Mouse (Mus musculus) hindbrain, embryonic 14.5 days (tissue): ENCODE measurements around the gene Zfand2a. TPM values are rescaled to one million over a fixed set of nuclear protein-coding genes. Genes with fewer than 3 reads are reported as not detected.

Experiments
- ATAC-seq: fragments of 200-750 bp; cut with Nextera tagmentation; 2 replicates; pipeline ENCODE4 v1.8.0; 2017; ENCODE audit warnings: moderate number of reproducible peaks, mild to moderate bottlenecking, moderate TSS enrichment, moderate library complexity; ENCODE audit not compliant: low FRiP score
- DNase-seq: peaks from one replicate; pipeline ENCODE4 v3.0.0-alpha.2; 2015; ENCODE audit warnings: low spot score
- H3K27ac ChIP-seq: fragments of 300-500 bp; sonication (generic); 2 replicates; pipeline ENCODE4 v1.5.1; 2014; ENCODE audit warnings: mild to moderate bottlenecking, moderate library complexity
- H3K27me3 ChIP-seq: fragments of 300-500 bp; sonication (generic); 2 replicates; pipeline ENCODE4 v1.6.1; 2014; ENCODE audit warnings: mild to moderate bottlenecking, low read length, mixed read lengths; ENCODE audit not compliant: control insufficient read depth, insufficient read depth
- H3K36me3 ChIP-seq: fragments of 300-500 bp; sonication (generic); replicated peaks from 2 replicates; pipeline ENCODE4 v1.6.1; 2014; ENCODE audit not compliant: control insufficient read depth, insufficient read depth
- H3K4me1 ChIP-seq: fragments of 300-500 bp; sonication (generic); replicated peaks from 2 replicates; pipeline ENCODE4 v1.6.1; 2014; ENCODE audit warnings: antibody characterized with exemption, low read length, mixed read lengths; ENCODE audit not compliant: control insufficient read depth, insufficient read depth
- H3K4me2 ChIP-seq: fragments of 300-500 bp; sonication (generic); replicated peaks from 2 replicates; pipeline ENCODE4 v1.6.1; 2014; ENCODE audit warnings: mild to moderate bottlenecking, moderate library complexity
- H3K4me3 ChIP-seq: fragments of 300-500 bp; sonication (generic); replicated peaks from 2 replicates; pipeline ENCODE4 v1.5.1; 2014; ENCODE audit warnings: mild to moderate bottlenecking, low read length
- H3K9ac ChIP-seq: fragments of 300-500 bp; sonication (generic); 2 replicates; pipeline ENCODE4 v1.6.1; 2014
- H3K9me3 ChIP-seq: fragments of 300-500 bp; sonication (generic); 2 replicates; pipeline ENCODE4 v1.6.1; 2016; ENCODE audit warnings: low read length; ENCODE audit not compliant: control insufficient read depth
- WGBS: fragments of 180-500 bp; shearing (Covaris S2); extraction: QIAGEN DNeasy Blood & Tissue Kit; methylation state at CpG from one replicate; pipeline ENCODE4 v1.1.7; 2014; 5-methylcytosine and 5-hydroxymethylcytosine counted together
- polyA plus RNA-seq: library from polyadenylated mRNA; unstranded; fragments of >200 nt; fragmentation: Nextera tagmentation; extraction: Ambion mirVana; gene quantifications from 2 replicates; pipeline ENCODE4 v1.2.1, GENCODE M21; 2014

The Zfand2a gene
- polyA plus RNA-seq, 1 experiment from 2014 or later, result 13.9 TPM

DNA sequence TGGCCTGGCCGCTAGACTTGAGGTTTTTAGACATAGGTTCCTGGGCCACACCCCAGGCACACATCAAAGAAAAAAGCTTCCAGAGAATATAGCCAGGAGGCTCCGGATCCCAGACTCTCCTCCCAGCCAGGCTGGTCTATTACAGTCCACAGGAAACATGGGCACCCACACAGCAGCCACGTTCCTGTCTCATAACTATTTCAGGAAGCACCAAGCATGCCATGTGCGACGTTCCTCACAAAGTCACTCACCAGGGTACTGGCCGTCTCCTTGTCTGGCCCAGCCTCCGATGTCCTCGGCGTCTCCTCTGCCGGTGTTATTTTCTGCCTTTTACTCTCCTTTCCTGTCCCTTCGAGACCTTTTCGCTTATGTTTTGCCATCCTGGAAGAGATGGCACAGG lies 29.2 kb downstream of the Zfand2a start:
- Histone ChIP-seq H3K4me1 (peaks cover 9% of the 10 kb centered on the region), H3K27ac (no peak overlapping the region), H3K4me2 (no peak overlapping the region), H3K9ac (no peak overlapping the region), H3K4me3 (no peak overlapping the region), H3K27me3 (no peaks in the 10 kb centered on the region), H3K36me3 (peaks cover 22% of the 10 kb centered on the region), H3K9me3 (no peaks in the 10 kb centered on the region)
- no peak for DNase-seq
- ATAC-seq, result no peak
- whole genome bisulfite sequencing, result 85% methylated on average over 12 of the region's 12 CpGs

DNA sequence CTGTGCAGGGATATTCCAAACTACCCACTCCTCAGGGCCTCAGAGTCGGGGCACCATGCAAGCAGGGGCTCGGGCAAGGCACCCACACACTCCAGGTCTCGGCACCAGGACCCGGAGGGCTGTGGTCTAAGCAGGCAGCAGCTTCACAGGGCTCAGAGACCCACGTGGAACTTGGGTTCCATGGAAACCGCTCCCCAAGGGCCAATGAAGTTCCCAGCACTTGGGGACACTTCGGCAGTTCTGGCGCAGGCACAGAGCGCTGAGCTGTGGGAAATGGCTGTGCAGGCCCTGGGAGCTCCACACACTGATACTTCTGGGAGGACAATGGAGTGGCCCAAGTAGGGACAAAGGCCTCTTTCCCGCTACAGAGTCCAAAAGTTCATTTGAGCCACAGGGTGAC lies 31.3 kb downstream of the Zfand2a start:
- Histone ChIP-seq H3K27me3 (no peaks in the 10 kb centered on the region), H3K4me3 (no peak overlapping the region), H3K9ac (no peak overlapping the region), H3K27ac (no peak overlapping the region), H3K9me3 (no peaks in the 10 kb centered on the region), H3K36me3 (peaks cover 22% of the 10 kb centered on the region), H3K4me2 (no peak overlapping the region), H3K4me1 (peaks cover 15% of the 10 kb centered on the region; the same call in 1 of the 2 replicates)
- DNase-seq (no peak), ATAC-seq (no peak)
- WGBS, result 84% methylated on average over 10 of the region's 10 CpGs

DNA sequence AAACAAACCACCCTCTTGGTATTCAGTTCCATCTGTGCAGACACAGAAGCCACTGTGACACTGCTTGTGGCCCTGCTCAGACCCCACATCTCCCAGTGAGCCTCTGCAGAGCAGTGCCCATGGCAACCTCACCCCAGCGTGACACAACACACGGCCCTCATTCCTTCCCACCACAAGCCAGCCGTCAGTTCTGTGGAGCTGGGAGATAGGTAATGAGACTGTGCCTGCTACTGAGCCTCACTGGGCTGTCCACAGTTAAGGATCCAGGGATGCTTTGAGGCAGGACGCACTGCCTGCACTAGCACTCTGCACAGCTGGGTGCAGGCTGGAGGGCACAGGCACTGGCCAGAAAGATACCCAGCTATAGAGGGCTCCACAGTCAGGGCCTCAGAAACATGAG lies 34.4 kb downstream of the Zfand2a start:
- ATAC-seq, result peak; percentile 71; the same call in 1 of the 2 replicates
- DNase-seq, result no peak
- Histone ChIP-seq H3K4me2 (no peak overlapping the region), H3K4me3 (no peak overlapping the region), H3K27me3 (no peaks in the 10 kb centered on the region), H3K4me1 (peaks cover 21% of the 10 kb centered on the region; the same call in 1 of the 2 replicates), H3K9me3 (no peaks in the 10 kb centered on the region), H3K9ac (no peak overlapping the region), H3K36me3 (peaks cover 13% of the 10 kb centered on the region), H3K27ac (peak overlapping the region; percentile 49; the same call in 1 of the 2 replicates)
- WGBS, result 15% methylated on average over 4 of the region's 4 CpGs

DNA sequence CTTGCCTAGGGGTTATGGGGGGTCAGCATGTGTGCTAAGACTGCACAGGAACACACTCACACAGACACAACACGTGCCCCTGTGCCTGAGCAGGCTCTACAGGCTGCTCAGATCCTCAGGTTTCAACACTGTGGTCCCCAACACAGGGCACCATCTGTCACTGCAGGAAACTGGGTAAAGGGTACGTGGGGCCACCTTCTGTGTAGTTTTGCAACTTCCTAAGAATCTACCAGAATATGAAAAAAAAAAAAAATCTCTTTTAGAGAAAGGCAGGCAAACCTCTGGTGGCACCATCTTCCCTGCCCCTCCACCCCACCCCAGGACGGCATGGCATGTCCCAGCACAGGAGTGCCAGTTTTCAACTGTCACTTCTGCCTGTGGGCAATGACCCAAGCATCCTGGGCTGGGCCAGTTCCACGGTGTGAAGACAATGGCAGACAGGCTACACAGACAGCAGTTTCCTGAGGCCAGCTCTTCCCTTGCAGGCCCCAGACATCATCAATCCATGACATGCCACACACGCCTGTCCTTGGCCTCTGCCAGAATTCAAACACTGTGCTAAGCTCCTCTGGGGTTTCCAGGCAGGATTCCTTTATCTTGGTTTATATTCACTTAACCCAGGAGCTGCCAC lies 35.1 kb downstream of the Zfand2a start:
- no peaks in the 10 kb centered on the region for H3K27me3 ChIP-seq
- DNase-seq (no peak), ATAC-seq (peak; percentile 37; the same call in 1 of the 2 replicates)
- WGBS, result 32% methylated on average over 5 of the region's 5 CpGs
- 0 out of 2 replicates have a peak overlapping the region, but pooled peaks have one; percentile 20 for H3K9ac ChIP-seq
- no peak overlapping the region for H3K4me2 ChIP-seq
- H3K4me1 ChIP-seq, result peaks cover 21% of the 10 kb centered on the region; the same call in 1 of the 2 replicates
- H3K9me3 ChIP-seq, result no peaks in the 10 kb centered on the region
- peaks cover 8% of the 10 kb centered on the region; the same call in 1 of the 2 replicates for H3K36me3 ChIP-seq
- H3K4me3 ChIP-seq, result no peak overlapping the region
- peak overlapping the region; percentile 49; the same call in 1 of the 2 replicates for H3K27ac ChIP-seq

DNA sequence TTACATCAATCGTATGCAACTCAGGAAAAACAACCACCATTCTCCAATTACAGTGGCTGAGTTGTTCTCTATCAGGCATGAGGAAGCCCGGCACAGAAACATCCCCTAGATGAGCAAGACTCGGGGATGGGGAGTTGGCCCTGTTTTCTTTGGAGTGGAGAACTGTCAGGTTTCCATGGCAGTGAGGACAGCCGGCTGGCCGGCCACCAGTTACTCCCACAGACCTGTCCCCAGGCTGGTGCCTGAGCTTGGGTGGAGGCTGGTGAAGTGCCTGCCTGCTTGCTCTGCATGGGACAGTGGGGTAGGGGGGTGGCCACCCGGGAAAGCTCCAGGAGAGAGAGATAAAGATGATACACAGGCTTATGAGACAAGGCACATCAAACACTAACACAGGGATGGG lies 36.3 kb downstream of the Zfand2a start:
- Histone ChIP-seq H3K4me3 (no peak overlapping the region), H3K27me3 (no peaks in the 10 kb centered on the region)
- 68% methylated on average over 6 of the region's 6 CpGs for WGBS

DNA sequence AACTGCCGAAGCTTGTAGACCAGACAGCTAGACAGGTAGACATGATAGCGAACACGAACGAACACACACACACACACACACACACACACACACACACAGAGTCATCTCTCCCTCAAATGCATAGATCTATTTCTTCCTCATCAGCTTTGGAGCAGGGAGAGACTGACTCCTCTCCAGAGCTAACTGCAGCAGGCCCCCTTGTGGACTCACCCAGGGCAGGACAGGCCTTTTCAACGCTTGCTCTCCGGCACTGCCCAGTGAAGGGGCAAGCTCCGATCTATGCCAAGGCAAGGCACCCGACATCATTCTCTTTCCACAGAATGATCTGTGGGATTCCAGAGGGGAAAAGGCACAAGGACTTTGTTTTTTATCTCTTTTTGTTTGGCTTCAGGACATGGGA lies 39.1 kb downstream of the Zfand2a start:
- WGBS, result 88% methylated on average over 8 of the region's 8 CpGs

More for the DNA sequence above, 36.3 kb downstream of the Zfand2a start:
- Histone ChIP-seq H3K4me1 (peaks cover 21% of the 10 kb centered on the region; the same call in 1 of the 2 replicates), H3K4me2 (no peak overlapping the region), H3K27ac (no peak overlapping the region), H3K9me3 (no peaks in the 10 kb centered on the region), H3K36me3 (no peaks in the 10 kb centered on the region), H3K9ac (no peak overlapping the region)
- ATAC-seq (no peak), DNase-seq (no peak)

DNA sequence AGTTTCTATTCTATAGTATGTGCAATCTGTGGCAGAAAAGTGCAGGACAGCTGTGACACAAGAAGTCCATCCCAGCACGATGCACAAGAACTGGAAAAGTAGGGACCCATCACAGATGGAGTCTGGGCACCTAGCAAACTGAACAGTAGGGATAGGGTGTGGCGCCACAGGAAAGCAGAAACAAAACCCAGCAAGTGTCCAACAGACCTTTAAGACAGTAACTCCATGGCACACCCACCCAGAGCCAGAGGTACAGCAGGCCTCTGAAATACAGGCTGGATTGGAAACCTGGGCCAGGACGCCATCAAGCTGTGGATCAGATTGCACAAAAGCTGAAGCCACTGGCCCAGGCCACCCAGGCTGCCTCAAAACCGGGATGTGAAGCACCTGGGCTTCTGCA lies 41.4 kb downstream of the Zfand2a start:
- H3K9me3 ChIP-seq, result no peaks in the 10 kb centered on the region
- H3K4me1 ChIP-seq, result 0 out of 2 replicates have a peak, but pooled peaks cover 6% of the 10 kb centered on the region
- H3K36me3 ChIP-seq, result no peaks in the 10 kb centered on the region
- no peak overlapping the region for H3K4me2 ChIP-seq
- no peaks in the 10 kb centered on the region for H3K27me3 ChIP-seq
- ATAC-seq, result no peak
- no peak overlapping the region for H3K4me3 ChIP-seq
- peak overlapping the region; percentile 54 for H3K27ac ChIP-seq
- 82% methylated on average over 4 of the region's 4 CpGs for WGBS
- DNase-seq, result no peak
- H3K9ac ChIP-seq, result no peak overlapping the region

More for the DNA sequence above, 39.1 kb downstream of the Zfand2a start:
- ATAC-seq (no peak), DNase-seq (no peak)
- H3K27ac ChIP-seq, result no peak overlapping the region
- no peaks in the 10 kb centered on the region for H3K9me3 ChIP-seq
- H3K36me3 ChIP-seq, result no peaks in the 10 kb centered on the region
- H3K27me3 ChIP-seq, result no peaks in the 10 kb centered on the region
- H3K4me2 ChIP-seq, result no peak overlapping the region
- H3K4me3 ChIP-seq, result no peak overlapping the region
- H3K9ac ChIP-seq, result no peak overlapping the region
- H3K4me1 ChIP-seq, result peaks cover 21% of the 10 kb centered on the region; the same call in 1 of the 2 replicates

DNA sequence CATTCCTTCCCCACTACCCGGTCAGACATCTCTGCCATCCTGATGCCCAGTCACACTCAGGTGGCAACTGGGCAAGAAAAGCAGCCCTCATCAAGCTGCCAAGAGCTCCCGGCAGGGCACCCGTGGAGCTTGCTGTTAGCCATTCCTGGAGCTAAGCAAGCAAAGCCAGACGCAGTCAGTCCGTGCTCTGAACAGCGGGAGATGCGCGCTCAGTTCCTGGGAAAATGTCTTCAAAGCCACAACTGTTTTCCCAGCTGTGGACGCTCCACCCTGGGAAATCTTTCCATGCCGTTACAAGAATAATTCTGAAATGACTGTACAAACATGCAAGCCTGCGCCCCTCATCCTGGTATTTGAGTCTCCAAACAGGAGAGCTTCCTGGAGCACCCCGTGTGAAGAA lies 41.9 kb downstream of the Zfand2a start:
- DNase-seq, result no peak
- H3K9ac ChIP-seq, result no peak overlapping the region
- ATAC-seq, result no peak

DNA sequence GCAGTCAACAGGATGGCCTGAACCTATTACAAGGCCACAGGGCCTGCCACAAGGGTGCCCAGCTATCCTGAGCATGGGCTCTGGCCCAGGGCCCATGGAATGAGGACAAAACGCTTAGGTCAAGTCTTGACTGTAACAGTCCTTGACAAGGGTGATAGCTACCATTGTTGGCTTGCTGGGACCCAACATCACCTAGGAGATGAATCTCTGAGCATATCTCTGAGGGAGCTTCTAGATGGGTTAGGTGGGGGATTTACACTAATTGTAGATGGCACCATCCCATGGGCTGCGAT lies 42.7 kb downstream of the Zfand2a start:
- no peak overlapping the region for H3K9ac ChIP-seq
- 90% methylated on average over 2 of the region's 2 CpGs for WGBS
- DNase-seq, result no peak
- no peak overlapping the region for H3K4me2 ChIP-seq
- no peak overlapping the region for H3K4me3 ChIP-seq
- no peak for ATAC-seq
- 0 out of 2 replicates have a peak, but pooled peaks cover 6% of the 10 kb centered on the region for H3K4me1 ChIP-seq
- H3K27me3 ChIP-seq, result no peaks in the 10 kb centered on the region
- H3K9me3 ChIP-seq, result no peaks in the 10 kb centered on the region
- no peaks in the 10 kb centered on the region for H3K36me3 ChIP-seq
- H3K27ac ChIP-seq, result peak overlapping the region; percentile 59; the same call in 1 of the 2 replicates

More for the DNA sequence above, 41.9 kb downstream of the Zfand2a start:
- Histone ChIP-seq H3K4me3 (no peak overlapping the region), H3K4me2 (0 out of 2 replicates have a peak overlapping the region, but pooled peaks have one; percentile 7), H3K9me3 (no peaks in the 10 kb centered on the region), H3K27me3 (no peaks in the 10 kb centered on the region), H3K36me3 (no peaks in the 10 kb centered on the region), H3K27ac (peak overlapping the region; percentile 59; the same call in 1 of the 2 replicates), H3K4me1 (0 out of 2 replicates have a peak, but pooled peaks cover 6% of the 10 kb centered on the region)
- 66% methylated on average over 12 of the region's 12 CpGs for WGBS
